Mouse (Mus musculus) CH12.LX (cell line): ENCODE results near the gene Plch2. TPM values are rescaled to one million over a fixed set of nuclear protein-coding genes. Genes with fewer than 3 reads are reported as not detected.
"Not testable (repeated sequence)": the region's sequence is repeated elsewhere in the genome, so short reads cannot be mapped to it uniquely, and the experiment has no call there.

Experiments used
- DNase-seq: peaks from one replicate; pipeline ENCODE4 v3.0.0-alpha.2; 2013; ENCODE audit errors: extremely low read depth
- H3K27ac ChIP-seq: 2 replicates; pipeline ENCODE4 v1.5.1; 2012; ENCODE audit warnings: low read depth, mild to moderate bottlenecking, control low read depth, moderate library complexity; ENCODE audit not compliant: insufficient read depth
- H3K27me3 ChIP-seq: replicated peaks from 2 replicates; pipeline ENCODE3; 2012; ENCODE audit warnings: inconsistent platforms
- H3K36me3 ChIP-seq, 2 experiments: replicated peaks in 1 of 2; 2 replicates each; pipeline versions ENCODE3 to v1.6.1; 2012; ENCODE audit warnings: inconsistent platforms in 1 of 2, low read length in 1 of 2, mild to moderate bottlenecking in 1 of 2, mixed read lengths in 1 of 2, moderate library complexity in 1 of 2; ENCODE audit not compliant: control insufficient read depth in 1 of 2, insufficient read depth in 1 of 2
- H3K4me1 ChIP-seq, 2 experiments: 2 replicates each; pipeline ENCODE4 v1.6.1; 2012; ENCODE audit warnings: inconsistent platforms in 1 of 2, moderate library complexity in 1 of 2; ENCODE audit not compliant: insufficient read depth in 2 of 2, control insufficient read depth in 1 of 2
- H3K4me2 ChIP-seq: 2 replicates; pipeline ENCODE4 v1.6.1; 2012; ENCODE audit warnings: low read depth, mild to moderate bottlenecking, control low read depth; ENCODE audit not compliant: poor library complexity, insufficient read depth, severe bottlenecking
- H3K4me3 ChIP-seq, 3 experiments: fragments of 150-350 bp in 1 of 3; sonication (generic) in 1 of 3; replicated peaks in 1 of 3; 2 replicates each; pipeline versions ENCODE3 to v1.5.1; 2011 to 2012; ENCODE audit warnings: low read depth in 2 of 3, low read length in 2 of 3, mild to moderate bottlenecking in 2 of 3, moderate library complexity in 2 of 3, control low read depth in 1 of 3, improper control_type of control experiment in 1 of 3, inconsistent platforms in 1 of 3, mixed read lengths in 1 of 3; ENCODE audit not compliant: poor library complexity in 1 of 3
- H3K79me2 ChIP-seq: replicated peaks from 2 replicates; pipeline ENCODE4 v1.6.1; 2012; ENCODE audit warnings: mild to moderate bottlenecking, moderate library complexity; ENCODE audit not compliant: control insufficient read depth, poor library complexity, insufficient read depth, severe bottlenecking; ENCODE audit errors: extremely low read depth
- H3K9ac ChIP-seq: 2 replicates; pipeline ENCODE4 v1.6.1; 2012; ENCODE audit warnings: low read depth, mild to moderate bottlenecking, control low read depth, moderate library complexity; ENCODE audit not compliant: insufficient read depth
- H3K9me3 ChIP-seq: replicated peaks from 2 replicates; pipeline ENCODE3; 2012; ENCODE audit warnings: low read length, inconsistent platforms, mixed read lengths
- CTCF ChIP-seq, 2 experiments: IDR thresholded peaks in 1 of 2; conservative IDR thresholded peaks in 1 of 2; 2 replicates each; pipeline ENCODE4 v1.5.1; 2011 to 2012; ENCODE audit warnings: low read depth in 2 of 2, low read length in 2 of 2, improper control_type of control experiment in 1 of 2, inconsistent platforms in 1 of 2, mild to moderate bottlenecking in 1 of 2, moderate library complexity in 1 of 2
- E2F4 ChIP-seq: IDR thresholded peaks from 2 replicates; pipeline ENCODE4 v1.6.1; 2011; ENCODE audit warnings: low read depth, low read length, improper control_type of control experiment; ENCODE audit not compliant: insufficient replicate concordance
- HCFC1 ChIP-seq: IDR thresholded peaks from 2 replicates; pipeline ENCODE4 v1.6.1; 2012; ENCODE audit warnings: low read depth, mild to moderate bottlenecking, inconsistent platforms, low read length, improper control_type of control experiment
- POLR2A ChIP-seq: IDR thresholded peaks from 2 replicates; pipeline ENCODE4 v1.6.1; 2011; ENCODE audit warnings: low read depth, mild to moderate bottlenecking, improper control_type of control experiment, low read length
- POLR2AphosphoS2 ChIP-seq: IDR thresholded peaks from 2 replicates; pipeline ENCODE4 v1.6.1; 2011; ENCODE audit warnings: low read depth, low read length, improper control_type of control experiment
- RAD21 ChIP-seq: IDR thresholded peaks from 2 replicates; pipeline ENCODE4 v1.6.1; 2011; ENCODE audit warnings: low read depth, mild to moderate bottlenecking, low read length, improper control_type of control experiment, moderate library complexity
- RCOR1 ChIP-seq: conservative IDR thresholded peaks from 2 replicates; pipeline ENCODE4 v1.6.1; 2012; ENCODE audit warnings: low read depth, mild to moderate bottlenecking, inconsistent platforms, low read length, improper control_type of control experiment
- TBP ChIP-seq: conservative IDR thresholded peaks from 2 replicates; pipeline ENCODE4 v1.6.1; 2011; ENCODE audit warnings: low read depth, low read length, improper control_type of control experiment
- ZKSCAN1 ChIP-seq: IDR thresholded peaks from 2 replicates; pipeline ENCODE4 v1.6.1; 2012; ENCODE audit warnings: low read depth, inconsistent platforms, low read length, improper control_type of control experiment, borderline replicate concordance
- dilution Hi-C: fragments of 300-500 bp; cut with MboI; formaldehyde crosslinking; loops from 2 replicates; pipeline ENCODE4 v1.14.3; 2020; ENCODE audit warnings: low sequenced_read_pairs; ENCODE audit not compliant: extremely low pct_unique_long_range_greater_than_20kb, extremely low pct_ligation_motif_present
- in situ Hi-C: fragments of 300-500 bp; cut with MboI; formaldehyde crosslinking; loops from 3 replicates; pipeline ENCODE4 v1.14.3; 2019; ENCODE audit warnings: low sequenced_read_pairs, low pct_ligation_motif_present, low pct_unique_long_range_greater_than_20kb, mixed read lengths
- polyA plus RNA-seq: library from polyadenylated mRNA; unstranded; fragments of >175 nt; gene quantifications from 2 replicates; pipeline ENCODE4 v1.2.1, GENCODE M21; 2012; ENCODE audit warnings: low read depth; ENCODE audit not compliant: insufficient read length
- total RNA-seq, 2 experiments: library from RNA; depleted of rRNA; stranded (reverse); fragments of 300-350 nt in 1 of 2; fragments of >200 nt in 1 of 2; gene quantifications; 2 replicates each; pipeline ENCODE4 v1.2.3; 2012 to 2014

The Plch2 gene
- total and polyA plus RNA-seq, 3 experiments = 0.04 to 0.47 (median 0.17) TPM

DNA sequence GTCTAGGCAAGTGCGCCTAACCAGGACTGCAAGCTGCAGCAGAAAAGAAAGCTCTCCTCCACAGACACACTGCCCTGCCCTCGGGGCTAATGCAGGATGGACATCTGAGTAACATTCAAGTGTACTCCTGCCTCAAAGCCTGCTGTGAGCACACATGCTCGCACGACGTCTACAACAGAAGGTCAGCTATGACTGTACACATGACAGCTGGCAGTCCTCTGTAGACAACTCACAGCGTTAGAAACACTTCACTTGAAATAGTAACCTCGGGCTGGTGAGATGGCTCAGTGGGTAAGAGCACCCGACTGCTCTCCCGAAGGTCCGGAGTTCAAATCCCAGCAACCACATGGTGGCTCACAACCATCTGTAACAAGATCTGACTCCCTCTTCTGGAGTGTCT is 22.2 kb upstream of the Plch2 start:
- H3K27ac ChIP-seq = 0 out of 2 replicates have a peak overlapping the region, but pooled peaks have one; percentile 12
- H3K36me3 ChIP-seq = peaks cover 65 to 87% of the 10 kb centered on the region in 2 experiments
- peaks cover 52% of the 10 kb centered on the region for H3K79me2 ChIP-seq
- not testable (repeated sequence) for H3K9me3 ChIP-seq, H3K4me2 ChIP-seq
- TF ChIP-seq TBP = peak; percentile 75; the same call in 1 of the 2 replicates
- TF ChIP-seq, all 38 proteins: peak for 1; not testable (repeated sequence) for 37
- H3K27me3 ChIP-seq, dilution Hi-C loops, in situ Hi-C loops, H3K4me3 ChIP-seq, DNase-seq, H3K9ac ChIP-seq: not testable (repeated sequence)
- H3K4me1 ChIP-seq = peaks cover 10 to 25% of the 10 kb centered on the region in 2 experiments

DNA sequence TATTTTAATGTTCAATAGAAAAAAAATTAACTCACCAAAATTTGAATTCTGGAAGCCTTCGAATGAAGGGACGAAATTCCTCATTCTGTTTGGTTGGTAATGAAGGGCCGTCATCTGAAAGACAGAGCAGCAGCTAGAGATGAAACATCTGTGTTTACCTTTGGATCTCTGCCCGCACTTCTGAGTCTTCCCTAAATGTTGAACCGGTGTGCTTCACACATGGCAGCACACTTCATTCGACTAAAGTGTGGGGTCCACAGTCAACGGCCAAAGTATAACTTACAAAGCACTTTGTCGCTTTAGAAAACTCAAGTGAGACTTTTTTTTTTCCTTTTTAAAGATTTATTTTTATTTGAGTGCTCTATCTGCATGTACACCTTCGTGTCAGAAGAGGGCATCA is 20.1 kb upstream of the Plch2 start:
- peaks cover 2 to 4% of the 10 kb centered on the region in 2 experiments; a peak in 3 of 4 replicates for H3K4me1 ChIP-seq
- in situ Hi-C loops = no loop called here
- DNase-seq = no peak
- H3K9ac ChIP-seq = no peak overlapping the region
- no peak overlapping the region for H3K4me2 ChIP-seq
- TF ChIP-seq CTCF (conservative IDR thresholded peaks at IDR 0.05 in 1 of 2, IDR thresholded peaks at IDR 0.05 in 1 of 2; ENCODE audit: low read depth in 2 of 2, low read length in 2 of 2) (peak in 1 of 2 experiments; percentile 20; a peak in 2 of 4 replicates), E2F4 (no peak)
- peaks cover 32% of the 10 kb centered on the region for H3K79me2 ChIP-seq
- H3K4me3 ChIP-seq = no peak overlapping the region
- no peaks in the 10 kb centered on the region for H3K27me3 ChIP-seq
- peaks cover 75 to 84% of the 10 kb centered on the region in 2 experiments for H3K36me3 ChIP-seq
- dilution Hi-C loops = no loop called here
- no peak overlapping the region for H3K27ac ChIP-seq
- H3K9me3 ChIP-seq = no peaks in the 10 kb centered on the region

DNA sequence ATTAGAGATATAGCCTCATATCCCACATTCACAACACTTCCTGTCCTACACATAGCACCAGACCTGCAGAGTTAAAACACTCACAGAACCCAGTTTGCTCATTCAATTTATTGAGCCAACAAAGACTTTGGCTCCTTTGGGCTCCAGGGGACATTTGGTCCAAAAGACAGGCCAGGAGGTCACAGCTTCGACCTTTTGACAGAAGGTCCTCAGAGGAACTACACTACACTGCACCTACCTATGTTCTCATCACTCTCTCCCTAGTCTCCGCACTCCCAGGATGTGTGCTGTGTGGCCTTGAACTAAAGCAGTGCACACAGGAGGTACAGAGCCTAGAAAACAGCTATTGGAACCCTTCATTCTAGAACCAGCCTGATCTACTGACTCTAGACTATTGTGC is 19.2 kb upstream of the Plch2 start:
- no peaks in the 10 kb centered on the region for H3K27me3 ChIP-seq
- H3K4me3 ChIP-seq = no peak overlapping the region
- H3K9ac ChIP-seq = no peak overlapping the region
- in situ Hi-C loops (no loop called here), dilution Hi-C loops (no loop called here)
- no peak for TF ChIP-seq POLR2AphosphoS2
- TF ChIP-seq RAD21 = no peak
- no peak for TF ChIP-seq HCFC1
- H3K4me2 ChIP-seq = no peak overlapping the region
- no peak overlapping the region for H3K27ac ChIP-seq
- no peak for DNase-seq
- peaks cover 77 to 85% of the 10 kb centered on the region in 2 experiments for H3K36me3 ChIP-seq
- peaks cover 28% of the 10 kb centered on the region for H3K79me2 ChIP-seq
- no peaks in the 10 kb centered on the region for H3K4me1 ChIP-seq
- no peaks in the 10 kb centered on the region for H3K9me3 ChIP-seq

DNA sequence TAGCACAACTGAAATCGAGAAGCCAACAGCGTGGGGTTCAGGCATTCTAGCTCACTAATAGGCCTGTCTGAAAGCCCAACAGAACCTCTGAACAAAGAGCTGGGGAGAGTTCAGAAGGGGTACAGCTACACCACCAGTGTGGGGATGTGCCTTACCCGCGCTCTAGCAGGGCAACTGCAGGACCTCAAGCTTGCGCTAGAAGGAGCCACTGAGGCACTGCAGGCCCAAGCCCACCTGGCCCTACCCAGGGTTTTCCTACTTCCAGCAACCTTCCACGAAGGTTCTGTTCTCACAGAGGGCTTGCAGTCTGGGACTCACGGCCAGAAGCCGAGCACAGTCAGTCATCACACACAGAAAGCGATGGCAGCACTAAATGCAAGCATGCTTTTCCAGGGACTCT is 18.6 kb upstream of the Plch2 start:
- H3K9ac ChIP-seq = no peak overlapping the region
- DNase-seq = no peak
- in situ Hi-C loops = no loop called here
- H3K4me1 ChIP-seq = no peaks in the 10 kb centered on the region
- dilution Hi-C loops = no loop called here
- TF ChIP-seq ZKSCAN1 = no peak
- 0 out of 2 replicates have a peak, but pooled peaks have one; percentile 15 for TF ChIP-seq POLR2A
- no peak for TF ChIP-seq RCOR1
- no peak for TF ChIP-seq HCFC1
- H3K4me2 ChIP-seq = no peak overlapping the region
- H3K9me3 ChIP-seq = no peaks in the 10 kb centered on the region
- H3K79me2 ChIP-seq = peaks cover 22% of the 10 kb centered on the region
- H3K36me3 ChIP-seq = peaks cover 77 to 85% of the 10 kb centered on the region in 2 experiments
- no peak overlapping the region for H3K27ac ChIP-seq
- H3K27me3 ChIP-seq = no peaks in the 10 kb centered on the region
- no peak overlapping the region for H3K4me3 ChIP-seq
